ENCODE assay signal across 24 mouse cellular contexts in genomic region chr5:15005584-15005983, GRCm38 (mm10). TPM values are rescaled to one million over a fixed set of nuclear protein-coding genes. Genes with fewer than 3 reads are reported as not detected.
DNase-seq lines count a peak whose midpoint lies in the region; ATAC-seq and TF ChIP-seq lines count a peak whose summit lies in the region.
"Not testable (repeated sequence)": the region's sequence is repeated elsewhere in the genome, so short reads cannot be mapped to it uniquely, and the experiment has no call there.
"Had no signal": no experiment of that assay in that cellular context is flagged by ENCODE, and none has a peak within 500 bp of the region (broad histone marks: within the 10 kb centered on the region; RNA-seq: fewer than 3 reads in every experiment).

No protein-coding gene starts in this region.

- not testable (repeated sequence) for TF ChIP-seq EP300 in stomach, postnatal 0 days (optimal IDR thresholded peaks at IDR 0.05)

- not testable (repeated sequence) for TF ChIP-seq CTCF in hindbrain, postnatal 0 days (IDR thresholded peaks at IDR 0.05; ENCODE audit: low read depth); stomach, postnatal 0 days (IDR thresholded peaks at IDR 0.05; ENCODE audit: low read depth)

- DNase-seq in hindbrain, postnatal 0 days (ENCODE audit: low spot score); liver, embryonic 11.5 days (ENCODE audit: low spot score); midbrain, embryonic 11.5 days (ENCODE audit: low spot score, missing footprints); neural tube, embryonic 11.5 days (ENCODE audit: low spot score); stomach, postnatal 0 days (ENCODE audit: low spot score): not testable (repeated sequence)

- H3K27me3 ChIP-seq in embryonic facial prominence, embryonic 15.5 days; heart, embryonic 15.5 days; hindbrain, postnatal 0 days (ENCODE audit: insufficient read depth, low read length); kidney, embryonic 16.5 days (ENCODE audit: insufficient read depth, low read length); liver, embryonic 11.5 days (replicated peaks; ENCODE audit: control insufficient read depth, insufficient read depth, low read length); midbrain, embryonic 11.5 days (ENCODE audit: control insufficient read depth, insufficient read depth, low read length); neural tube, embryonic 11.5 days (ENCODE audit: control insufficient read depth, insufficient read depth, low read length); stomach, postnatal 0 days (ENCODE audit: control insufficient read depth, insufficient read depth, low read length): not testable (repeated sequence)

- WGBS in embryonic facial prominence, embryonic 15.5 days = 50% methylated on average over 3 of the region's 4 CpGs
- 47% methylated on average over 3 of the region's 4 CpGs for WGBS in heart, embryonic 15.5 days
- WGBS in hindbrain, postnatal 0 days = 71% methylated on average over 2 of the region's 4 CpGs
- 55% methylated on average over 2 of the region's 4 CpGs for WGBS in kidney, embryonic 16.5 days
- 60% methylated on average over 2 of the region's 4 CpGs for WGBS in liver, embryonic 11.5 days
- WGBS in midbrain, embryonic 11.5 days = 66% methylated on average over 2 of the region's 4 CpGs
- WGBS in neural tube, embryonic 11.5 days = 57% methylated on average over 2 of the region's 4 CpGs
- WGBS in stomach, postnatal 0 days = 63% methylated on average over 2 of the region's 4 CpGs

- H3K27ac ChIP-seq in embryonic facial prominence, embryonic 15.5 days (replicated peaks); heart, embryonic 15.5 days; hindbrain, postnatal 0 days; kidney, embryonic 16.5 days (ENCODE audit: low read length); liver, embryonic 11.5 days (ENCODE audit: low read depth, low read length); midbrain, embryonic 11.5 days (ENCODE audit: low read depth, low read length); neural tube, embryonic 11.5 days (ENCODE audit: low read depth, low read length); stomach, postnatal 0 days (replicated peaks): not testable (repeated sequence)

- not testable (repeated sequence) for H3K4me2 ChIP-seq in embryonic facial prominence, embryonic 15.5 days (replicated peaks); heart, embryonic 15.5 days; hindbrain, postnatal 0 days (ENCODE audit: low read depth, low read length); kidney, embryonic 16.5 days (replicated peaks; ENCODE audit: low read depth, low read length); liver, embryonic 11.5 days; midbrain, embryonic 11.5 days; neural tube, embryonic 11.5 days (ENCODE audit: low read depth); stomach, postnatal 0 days (replicated peaks; ENCODE audit: low read depth)

- not testable (repeated sequence) for H3K36me3 ChIP-seq in embryonic facial prominence, embryonic 15.5 days; heart, embryonic 15.5 days; hindbrain, postnatal 0 days (ENCODE audit: insufficient read depth, low read length); kidney, embryonic 16.5 days (ENCODE audit: insufficient read depth, low read length); liver, embryonic 11.5 days (ENCODE audit: control insufficient read depth, insufficient read depth, low read length); midbrain, embryonic 11.5 days (ENCODE audit: control insufficient read depth, insufficient read depth, low read length); neural tube, embryonic 11.5 days (ENCODE audit: control insufficient read depth, insufficient read depth, low read length); stomach, postnatal 0 days (ENCODE audit: control insufficient read depth, insufficient read depth, low read length)

- H3K4me1 ChIP-seq in embryonic facial prominence, embryonic 15.5 days; heart, embryonic 15.5 days (replicated peaks); hindbrain, postnatal 0 days (ENCODE audit: insufficient read depth, low read length); kidney, embryonic 16.5 days (ENCODE audit: insufficient read depth, low read length); liver, embryonic 11.5 days (replicated peaks; ENCODE audit: control insufficient read depth, insufficient read depth, low read length); midbrain, embryonic 11.5 days (ENCODE audit: control insufficient read depth, insufficient read depth, low read length); neural tube, embryonic 11.5 days (ENCODE audit: control insufficient read depth, insufficient read depth, low read length); stomach, postnatal 0 days (replicated peaks; ENCODE audit: control insufficient read depth, insufficient read depth): not testable (repeated sequence)

- H3K4me3 ChIP-seq in embryonic facial prominence, embryonic 15.5 days (replicated peaks); heart, embryonic 15.5 days; hindbrain, postnatal 0 days (ENCODE audit: low read length); kidney, embryonic 16.5 days (ENCODE audit: low read length); liver, embryonic 11.5 days (ENCODE audit: low read depth, low read length); midbrain, embryonic 11.5 days (ENCODE audit: low read depth, low read length); neural tube, embryonic 11.5 days (ENCODE audit: low read depth, low read length); stomach, postnatal 0 days (ENCODE audit: low read depth, low read length): not testable (repeated sequence)

- not testable (repeated sequence) for H3K9ac ChIP-seq in embryonic facial prominence, embryonic 15.5 days; heart, embryonic 15.5 days; hindbrain, postnatal 0 days (replicated peaks; ENCODE audit: low read length); kidney, embryonic 16.5 days (replicated peaks; ENCODE audit: low read length); liver, embryonic 11.5 days (ENCODE audit: low read depth, low read length); midbrain, embryonic 11.5 days (ENCODE audit: low read length); neural tube, embryonic 11.5 days (ENCODE audit: low read length); stomach, postnatal 0 days (ENCODE audit: low read length)

- 0 out of 2 replicates have a peak, but pooled peaks have one; percentile 24 for ATAC-seq in embryonic facial prominence, embryonic 15.5 days (ENCODE audit: insufficient number of reproducible peaks, low FRiP score, low TSS enrichment, low read depth)
- ATAC-seq in heart, embryonic 15.5 days (replicated peaks; ENCODE audit: insufficient number of reproducible peaks, insufficient read depth, low FRiP score, low read depth) = 0 out of 2 replicates have a peak, but pooled peaks have one; percentile 27
- ATAC-seq in hindbrain, postnatal 0 days = peak; percentile 44; the same call in 1 of the 2 replicates
- peak; percentile 52; the same call in 1 of the 2 replicates for ATAC-seq in kidney, embryonic 16.5 days (ENCODE audit: low FRiP score, low TSS enrichment)
- peak; percentile 44; the same call in 1 of the 2 replicates for ATAC-seq in liver, embryonic 11.5 days (replicated peaks; ENCODE audit: low FRiP score)
- peak; percentile 38; the same call in 1 of the 2 replicates for ATAC-seq in midbrain, embryonic 11.5 days (ENCODE audit: low FRiP score)
- peak; percentile 51 for ATAC-seq in neural tube, embryonic 11.5 days (ENCODE audit: insufficient read depth, low FRiP score, low TSS enrichment)
- peak; percentile 50 for ATAC-seq in stomach, postnatal 0 days (ENCODE audit: low FRiP score, low TSS enrichment)

- peaks cover 12% of the 10 kb centered on the region; the same call in 1 of the 2 replicates for H3K9me3 ChIP-seq in embryonic facial prominence, embryonic 15.5 days (replicated peaks)
- peaks cover 16% of the 10 kb centered on the region for H3K9me3 ChIP-seq in heart, embryonic 15.5 days (replicated peaks)
- H3K9me3 ChIP-seq in hindbrain, postnatal 0 days (ENCODE audit: low read length) = peaks cover 11% of the 10 kb centered on the region
- peaks cover 14% of the 10 kb centered on the region for H3K9me3 ChIP-seq in kidney, embryonic 16.5 days (ENCODE audit: low read length)
- not testable (repeated sequence) for H3K9me3 ChIP-seq in liver, embryonic 11.5 days (ENCODE audit: control insufficient read depth, low read length); midbrain, embryonic 11.5 days (ENCODE audit: control insufficient read depth, low read length); stomach, postnatal 0 days (ENCODE audit: control insufficient read depth, low read length)
- peaks cover 14% of the 10 kb centered on the region for H3K9me3 ChIP-seq in neural tube, embryonic 11.5 days (ENCODE audit: control insufficient read depth, low read length)

RNA-seq across cellular contexts. Expression of gene Gm10354, which starts 26.8 kb away (rescaled TPM):
- 0.14 TPM in 1 of 2 replicates, not detected in the other for polyA plus RNA-seq in embryonic facial prominence, embryonic 15.5 days (2015; fragmentation: Nextera tagmentation; extraction: Ambion mirVana)
- polyA plus RNA-seq in heart, embryonic 15.5 days (2015; fragmentation: Nextera tagmentation; extraction: Ambion mirVana) = not detected in 2 replicates
- not detected in 2 replicates for total RNA-seq in hindbrain, postnatal 0 days (2014; rRNA removed)
- polyA plus RNA-seq in hindbrain, postnatal 0 days (2015; fragmentation: Nextera tagmentation; extraction: Ambion mirVana) = not detected in 2 replicates
- polyA plus RNA-seq in kidney, embryonic 16.5 days (2015; fragmentation: Nextera tagmentation; extraction: Ambion mirVana) = not detected in 2 replicates
- not detected in 2 replicates for polyA plus RNA-seq in liver, embryonic 11.5 days (2014; fragmentation: Nextera tagmentation; extraction: Ambion mirVana)
- polyA plus RNA-seq in midbrain, embryonic 11.5 days (2014; fragmentation: Nextera tagmentation; extraction: Ambion mirVana) = not detected in 2 replicates
- polyA plus RNA-seq in neural tube, embryonic 11.5 days (2014; fragmentation: Nextera tagmentation; extraction: Ambion mirVana) = not detected in 2 replicates
- polyA plus RNA-seq in stomach, postnatal 0 days (2015; fragmentation: Nextera tagmentation; extraction: Ambion mirVana) = not detected in 2 replicates
- total RNA-seq: adrenal gland, postnatal 10 days; gastrocnemius, adult 18-20 months; gastrocnemius, postnatal 4 days; heart, postnatal 25 days; layer of hippocampus, adult 18-20 months; layer of hippocampus, postnatal 25 days; left cerebral cortex, postnatal 10 days; liver, adult 2 months; megakaryocyte progenitor cell, adult 5-6 weeks; monocyte, adult 5-6 weeks; neutrophil, adult 5-6 weeks had no signal
- polyA plus RNA-seq: activated CD4-positive, CD25-positive, alpha-beta regulatory T cell, adult 4 months; cortical plate, adult 2 months; embryonic facial prominence, embryonic 11.5 days; G1E; liver, adult 2 months; thymus, adult 2 months had no signal

RNA-seq across cellular contexts. Expression of gene Gm17019, which starts 27.2 kb away (rescaled TPM):
- polyA plus RNA-seq in embryonic facial prominence, embryonic 15.5 days (2015; fragmentation: Nextera tagmentation; extraction: Ambion mirVana) = not detected in 2 replicates
- 0.19 TPM in 1 of 2 replicates, not detected in the other for polyA plus RNA-seq in heart, embryonic 15.5 days (2015; fragmentation: Nextera tagmentation; extraction: Ambion mirVana)
- total RNA-seq in hindbrain, postnatal 0 days (2014; rRNA removed) = not detected in 2 replicates
- not detected in 2 replicates for polyA plus RNA-seq in hindbrain, postnatal 0 days (2015; fragmentation: Nextera tagmentation; extraction: Ambion mirVana)
- polyA plus RNA-seq in kidney, embryonic 16.5 days (2015; fragmentation: Nextera tagmentation; extraction: Ambion mirVana) = not detected in 2 replicates
- not detected in 2 replicates for polyA plus RNA-seq in liver, embryonic 11.5 days (2014; fragmentation: Nextera tagmentation; extraction: Ambion mirVana)
- polyA plus RNA-seq in midbrain, embryonic 11.5 days (2014; fragmentation: Nextera tagmentation; extraction: Ambion mirVana) = not detected in 2 replicates
- not detected in 2 replicates for polyA plus RNA-seq in neural tube, embryonic 11.5 days (2014; fragmentation: Nextera tagmentation; extraction: Ambion mirVana)
- polyA plus RNA-seq in stomach, postnatal 0 days (2015; fragmentation: Nextera tagmentation; extraction: Ambion mirVana) = not detected in 2 replicates
- total RNA-seq: adrenal gland, postnatal 10 days; G1E; gastrocnemius, adult 18-20 months; gastrocnemius, postnatal 4 days; heart, postnatal 25 days; layer of hippocampus, adult 18-20 months; layer of hippocampus, postnatal 25 days; left cerebral cortex, postnatal 10 days; liver, adult 2 months; megakaryocyte progenitor cell, adult 5-6 weeks; monocyte, adult 5-6 weeks; neutrophil, adult 5-6 weeks had no signal
- polyA plus RNA-seq: activated CD4-positive, CD25-positive, alpha-beta regulatory T cell, adult 4 months; cortical plate, adult 2 months; embryonic facial prominence, embryonic 11.5 days; G1E; liver, adult 2 months; thymus, adult 2 months had no signal
